Mouse (Mus musculus): ENCODE measurements around the gene Tom1l1. TPM values are rescaled to one million over a fixed set of nuclear protein-coding genes. Genes with fewer than 3 reads are reported as not detected.

The Tom1l1 gene
- total RNA-seq, 1 experiment = 12.0 TPM

DNA sequence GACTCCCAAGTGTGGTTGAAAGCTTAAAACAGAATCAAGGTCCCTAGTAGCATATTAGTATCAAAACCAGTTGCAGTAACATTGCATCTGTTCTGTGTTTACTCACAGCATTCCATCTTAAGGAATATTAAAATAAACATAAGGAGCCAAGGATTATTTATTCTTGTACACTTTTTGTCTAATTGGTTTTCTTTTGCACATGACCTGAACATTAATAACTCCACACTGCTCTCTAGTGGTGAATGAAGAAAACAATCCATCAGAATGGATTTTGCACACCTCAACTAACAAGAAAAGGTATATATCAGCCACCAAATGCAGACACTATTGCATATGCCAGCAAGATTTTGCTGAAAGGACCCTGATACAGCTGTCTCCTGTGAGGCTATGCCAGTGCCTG is 71.7 kb downstream of the Tom1l1 start:
- H3K27ac ChIP-seq (ENCODE audit: insufficient read depth, low read depth, low read length, poor library complexity, severe bottlenecking) = no peak overlapping the region

DNA sequence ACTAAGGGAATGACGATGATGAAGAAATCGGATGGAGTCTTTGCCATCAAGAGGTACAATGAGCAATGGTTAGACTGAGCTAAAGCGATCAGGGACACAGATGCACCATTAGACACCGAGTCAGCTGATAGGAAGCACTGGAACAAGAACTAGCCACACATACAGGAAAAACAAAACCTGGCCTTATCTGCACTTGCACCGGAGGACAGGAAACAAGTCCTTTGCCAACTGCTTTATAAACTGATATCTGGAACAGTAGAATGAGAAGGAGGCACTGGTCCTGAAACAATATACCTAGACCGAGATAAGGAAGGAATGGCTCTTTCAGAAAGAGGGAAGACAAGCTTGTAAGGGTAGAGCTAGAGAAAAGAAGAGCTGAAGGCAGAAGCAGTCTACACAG is 73.4 kb downstream of the Tom1l1 start:
- TF ChIP-seq ZNF384 (IDR thresholded peaks at IDR 0.05; ENCODE audit: low read depth, low read length) = no peak
- TF ChIP-seq ZC3H11A (IDR thresholded peaks at IDR 0.05; ENCODE audit: borderline replicate concordance, low read depth, low read length) = no peak
- TF ChIP-seq MAFK (IDR thresholded peaks at IDR 0.05; ENCODE audit: insufficient read depth, low read depth, low read length) = no peak
- TF ChIP-seq CHD2 (IDR thresholded peaks at IDR 0.05; ENCODE audit: low read depth, low read length) = no peak
- no peak for TF ChIP-seq HCFC1 (IDR thresholded peaks at IDR 0.05; ENCODE audit: borderline replicate concordance, insufficient read depth, low read length)
- Histone ChIP-seq H3K4me1 (ENCODE audit: control insufficient read depth in 2 of 2, insufficient read depth in 2 of 2, low read length in 2 of 2, poor library complexity in 1 of 2) (no peaks in the 10 kb centered on the region), H3K27ac (ENCODE audit: insufficient read depth, low read depth, low read length, poor library complexity, severe bottlenecking) (no peak overlapping the region), H3K4me3 (ENCODE audit: insufficient read depth in 1 of 2, low read depth in 1 of 2, low read length in 2 of 2, poor library complexity in 1 of 2, severe bottlenecking in 1 of 2) (no peak overlapping the region), H3K36me3 (ENCODE audit: control insufficient read depth, insufficient read depth, low read length, poor library complexity, severe bottlenecking) (no peaks in the 10 kb centered on the region), H3K9ac (ENCODE audit: insufficient read depth, low read depth, low read length, poor library complexity, severe bottlenecking) (no peak overlapping the region), H3K9me3 (ENCODE audit: control insufficient read depth, insufficient read depth, low read depth, low read length) (no peaks in the 10 kb centered on the region)
- in situ Hi-C loops (cut with MboI; ENCODE audit: low sequenced_read_pairs in 2 of 2, unreplicated experiment in 2 of 2) = loop anchor here in 1 of 2 experiments (10.0 kb wide), 1 partner anchor 290 kb away; no protein-coding TSS in a partner anchor
- DNase-seq (ENCODE audit: low read depth, low spot score) = no peak

More for the DNA sequence above, 71.7 kb downstream of the Tom1l1 start:
- Histone ChIP-seq H3K9me3 (ENCODE audit: control insufficient read depth, insufficient read depth, low read depth, low read length) (no peaks in the 10 kb centered on the region), H3K9ac (ENCODE audit: insufficient read depth, low read depth, low read length, poor library complexity, severe bottlenecking) (no peak overlapping the region), H3K36me3 (ENCODE audit: control insufficient read depth, insufficient read depth, low read length, poor library complexity, severe bottlenecking) (no peaks in the 10 kb centered on the region), H3K4me1 (ENCODE audit: control insufficient read depth in 2 of 2, insufficient read depth in 2 of 2, low read length in 2 of 2, poor library complexity in 1 of 2) (no peaks in the 10 kb centered on the region), H3K4me3 (ENCODE audit: insufficient read depth in 1 of 2, low read depth in 1 of 2, low read length in 2 of 2, poor library complexity in 1 of 2, severe bottlenecking in 1 of 2) (no peak overlapping the region)
- TF ChIP-seq MAFK (IDR thresholded peaks at IDR 0.05; ENCODE audit: insufficient read depth, low read depth, low read length) (no peak), ZNF384 (IDR thresholded peaks at IDR 0.05; ENCODE audit: low read depth, low read length) (no peak), HCFC1 (IDR thresholded peaks at IDR 0.05; ENCODE audit: borderline replicate concordance, insufficient read depth, low read length) (no peak), CHD2 (IDR thresholded peaks at IDR 0.05; ENCODE audit: low read depth, low read length) (no peak), ZC3H11A (IDR thresholded peaks at IDR 0.05; ENCODE audit: borderline replicate concordance, low read depth, low read length) (no peak)
- in situ Hi-C loops (cut with MboI; ENCODE audit: low sequenced_read_pairs in 2 of 2, unreplicated experiment in 2 of 2) = loop anchor here in 1 of 2 experiments (10.0 kb wide), 1 partner anchor 292 kb away; no protein-coding TSS in a partner anchor
- DNase-seq (ENCODE audit: low read depth, low spot score) = no peak

DNA sequence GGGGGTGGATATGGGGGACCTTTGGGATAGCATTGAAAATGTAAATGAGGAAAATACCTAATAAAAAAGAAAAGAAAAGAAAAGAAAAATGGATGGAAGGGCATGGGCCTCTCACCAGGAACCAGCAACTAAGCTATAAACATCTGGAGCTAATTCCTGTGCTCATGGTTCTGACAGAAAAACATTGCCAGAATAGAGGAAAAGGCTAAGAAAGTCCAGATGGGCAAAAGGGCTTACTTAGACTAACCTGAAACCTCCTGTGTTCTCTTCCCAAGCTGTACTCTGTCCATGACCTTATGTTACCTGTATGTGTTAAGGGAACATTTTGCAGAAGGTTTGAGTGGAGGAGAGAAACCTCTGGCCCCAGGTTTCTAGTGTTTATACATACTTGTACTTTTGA is 76.0 kb downstream of the Tom1l1 start:
- in situ Hi-C loops (cut with MboI; ENCODE audit: low sequenced_read_pairs in 2 of 2, unreplicated experiment in 2 of 2) = loop anchor here in 1 of 2 experiments (10.0 kb wide), 1 partner anchor 287 kb away; no protein-coding TSS in a partner anchor
- H3K36me3 ChIP-seq (ENCODE audit: control insufficient read depth, insufficient read depth, low read length, poor library complexity, severe bottlenecking) = no peaks in the 10 kb centered on the region; the same call in 1 of the 2 replicates

DNA sequence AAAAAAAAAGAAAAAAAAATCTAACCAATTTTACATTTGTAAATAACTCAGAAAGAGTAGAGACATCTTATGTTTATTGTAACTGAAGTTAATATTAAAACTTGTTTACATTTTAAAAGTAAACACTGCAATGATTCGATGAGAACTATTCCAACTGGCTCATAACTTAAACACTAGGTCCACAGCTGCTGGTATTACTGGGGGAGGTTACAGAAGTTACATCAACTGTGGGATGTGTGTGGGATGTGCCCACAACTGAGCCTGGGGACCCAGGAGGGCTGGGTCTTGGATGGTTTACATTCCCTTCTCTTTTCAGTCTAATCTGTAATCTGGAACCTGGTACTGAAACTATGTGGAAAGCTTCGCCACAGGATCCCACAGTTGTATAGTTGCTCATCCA is 85.1 kb downstream of the Tom1l1 start:
- no peaks in the 10 kb centered on the region for H3K36me3 ChIP-seq (ENCODE audit: control insufficient read depth, insufficient read depth, low read length, poor library complexity, severe bottlenecking)
- in situ Hi-C loops (cut with MboI; ENCODE audit: low sequenced_read_pairs in 2 of 2, unreplicated experiment in 2 of 2) = no loop called here

More for the DNA sequence above, 76.0 kb downstream of the Tom1l1 start:
- H3K4me3 ChIP-seq (ENCODE audit: insufficient read depth in 1 of 2, low read depth in 1 of 2, low read length in 2 of 2, poor library complexity in 1 of 2, severe bottlenecking in 1 of 2) = no peak overlapping the region
- no peak overlapping the region for H3K9ac ChIP-seq (ENCODE audit: insufficient read depth, low read depth, low read length, poor library complexity, severe bottlenecking)
- no peaks in the 10 kb centered on the region for H3K4me1 ChIP-seq (ENCODE audit: control insufficient read depth in 2 of 2, insufficient read depth in 2 of 2, low read length in 2 of 2, poor library complexity in 1 of 2)
- DNase-seq (ENCODE audit: low read depth, low spot score) = no peak
- no peaks in the 10 kb centered on the region for H3K9me3 ChIP-seq (ENCODE audit: control insufficient read depth, insufficient read depth, low read depth, low read length)
- TF ChIP-seq HCFC1 (IDR thresholded peaks at IDR 0.05; ENCODE audit: borderline replicate concordance, insufficient read depth, low read length) = no peak
- TF ChIP-seq ZC3H11A (IDR thresholded peaks at IDR 0.05; ENCODE audit: borderline replicate concordance, low read depth, low read length) = no peak
- no peak for TF ChIP-seq ZNF384 (IDR thresholded peaks at IDR 0.05; ENCODE audit: low read depth, low read length)
- no peak for TF ChIP-seq CHD2 (IDR thresholded peaks at IDR 0.05; ENCODE audit: low read depth, low read length)
- TF ChIP-seq MAFK (IDR thresholded peaks at IDR 0.05; ENCODE audit: insufficient read depth, low read depth, low read length) = no peak
- no peak overlapping the region for H3K27ac ChIP-seq (ENCODE audit: insufficient read depth, low read depth, low read length, poor library complexity, severe bottlenecking)

More for the DNA sequence above, 85.1 kb downstream of the Tom1l1 start:
- TF ChIP-seq CHD2 (IDR thresholded peaks at IDR 0.05; ENCODE audit: low read depth, low read length) = no peak
- TF ChIP-seq HCFC1 (IDR thresholded peaks at IDR 0.05; ENCODE audit: borderline replicate concordance, insufficient read depth, low read length) = no peak
- TF ChIP-seq ZC3H11A (IDR thresholded peaks at IDR 0.05; ENCODE audit: borderline replicate concordance, low read depth, low read length) = no peak
- TF ChIP-seq MAFK (IDR thresholded peaks at IDR 0.05; ENCODE audit: insufficient read depth, low read depth, low read length) = no peak
- TF ChIP-seq ZNF384 (IDR thresholded peaks at IDR 0.05; ENCODE audit: low read depth, low read length) = no peak
- Histone ChIP-seq H3K9me3 (ENCODE audit: control insufficient read depth, insufficient read depth, low read depth, low read length) (no peaks in the 10 kb centered on the region), H3K4me1 (ENCODE audit: control insufficient read depth in 2 of 2, insufficient read depth in 2 of 2, low read length in 2 of 2, poor library complexity in 1 of 2) (no peaks in the 10 kb centered on the region), H3K27ac (ENCODE audit: insufficient read depth, low read depth, low read length, poor library complexity, severe bottlenecking) (no peak overlapping the region), H3K4me3 (ENCODE audit: insufficient read depth in 1 of 2, low read depth in 1 of 2, low read length in 2 of 2, poor library complexity in 1 of 2, severe bottlenecking in 1 of 2) (no peak overlapping the region), H3K9ac (ENCODE audit: insufficient read depth, low read depth, low read length, poor library complexity, severe bottlenecking) (no peak overlapping the region)
- DNase-seq (ENCODE audit: low read depth, low spot score) = no peak

All from ES-E14 (cell line).